In the genomic region with DNA sequence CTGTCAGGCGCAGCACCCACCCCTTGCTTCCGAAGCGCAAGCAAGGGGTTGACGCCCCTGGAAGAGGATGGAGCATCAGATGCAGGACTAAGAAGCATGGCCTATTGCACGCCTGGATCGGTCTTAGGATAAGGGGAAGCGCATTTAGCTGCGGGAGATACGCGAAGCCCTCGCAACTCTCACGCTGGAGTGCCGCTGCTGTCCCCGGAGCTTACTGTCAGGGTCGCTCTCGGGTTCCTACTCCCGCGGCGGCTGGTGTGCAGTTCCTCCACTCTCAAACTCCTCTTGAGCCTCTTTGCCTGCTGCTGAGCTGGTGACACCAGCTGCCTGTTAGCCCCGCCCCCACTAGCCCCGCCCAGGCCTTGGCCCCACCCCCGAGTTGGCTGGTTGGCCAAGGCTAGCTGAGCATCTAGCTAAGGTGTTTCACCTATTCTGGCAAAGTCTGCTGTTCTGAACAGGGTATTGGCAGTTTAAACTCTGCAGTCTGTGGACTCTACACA, we compare ENCODE assay signal across 8 mouse cellular contexts. TPM values are rescaled to one million over a fixed set of nuclear protein-coding genes. Genes with fewer than 3 reads are reported as not detected.
A peak's percentile ranks its signal among the peaks of the same experiment; 100 is the strongest.
DNase-seq lines count a peak whose midpoint lies in the region; ATAC-seq and TF ChIP-seq lines count a peak whose summit lies in the region.

No protein-coding gene starts in this region.

- no peak overlapping the region for H3K27ac ChIP-seq in ES-Bruce4 (ENCODE audit: insufficient read depth, low read length)
- no peak overlapping the region for H3K27ac ChIP-seq in forebrain, embryonic 12.5 days
- H3K27ac ChIP-seq in heart, postnatal 0 days (ENCODE audit: low read depth), result peak overlapping the region; percentile 85
- 0 out of 2 replicates have a peak overlapping the region, but pooled peaks have one; percentile 48 for H3K27ac ChIP-seq in liver, embryonic 15.5 days (replicated peaks)
- no peak overlapping the region for H3K27ac ChIP-seq in neural tube, embryonic 12.5 days
- H3K27ac ChIP-seq in stomach, postnatal 0 days (replicated peaks), result peak overlapping the region; percentile 82

- H3K4me1 ChIP-seq in ES-Bruce4 (ENCODE audit: control insufficient read depth, insufficient read depth, low read length), result peaks cover 2% of the 10 kb centered on the region
- peaks cover 9% of the 10 kb centered on the region; the same call in 1 of the 2 replicates for H3K4me1 ChIP-seq in forebrain, embryonic 12.5 days
- H3K4me1 ChIP-seq in heart, postnatal 0 days (ENCODE audit: control insufficient read depth, insufficient read depth), result peaks cover 15% of the 10 kb centered on the region
- H3K4me1 ChIP-seq in liver, embryonic 15.5 days (replicated peaks), result peaks cover 26% of the 10 kb centered on the region
- peaks cover 5% of the 10 kb centered on the region; the same call in 1 of the 2 replicates for H3K4me1 ChIP-seq in neural tube, embryonic 12.5 days
- peaks cover 13% of the 10 kb centered on the region for H3K4me1 ChIP-seq in stomach, postnatal 0 days (replicated peaks; ENCODE audit: control insufficient read depth, insufficient read depth)

- H3K9ac ChIP-seq in ES-Bruce4 (ENCODE audit: low read depth, poor library complexity, severe bottlenecking), result peak overlapping the region; percentile 25
- H3K9ac ChIP-seq in forebrain, embryonic 12.5 days, result peak overlapping the region; percentile 60
- H3K9ac ChIP-seq in heart, postnatal 0 days (replicated peaks; ENCODE audit: low read depth, low read length), result peak overlapping the region; percentile 62
- H3K9ac ChIP-seq in liver, embryonic 15.5 days, result peak overlapping the region; percentile 4; the same call in 1 of the 2 replicates
- H3K9ac ChIP-seq in neural tube, embryonic 12.5 days, result peak overlapping the region; percentile 42; the same call in 1 of the 2 replicates
- peak overlapping the region; percentile 64 for H3K9ac ChIP-seq in stomach, postnatal 0 days (ENCODE audit: low read length)

- H3K9me3 ChIP-seq in ES-Bruce4 (replicated peaks; ENCODE audit: control insufficient read depth, insufficient read depth, low read length, poor library complexity, severe bottlenecking), result no peaks in the 10 kb centered on the region
- no peaks in the 10 kb centered on the region for H3K9me3 ChIP-seq in forebrain, embryonic 12.5 days
- H3K9me3 ChIP-seq in heart, postnatal 0 days (replicated peaks; ENCODE audit: control insufficient read depth, low read length), result no peaks in the 10 kb centered on the region
- H3K9me3 ChIP-seq in liver, embryonic 15.5 days (replicated peaks), result no peaks in the 10 kb centered on the region
- no peaks in the 10 kb centered on the region for H3K9me3 ChIP-seq in neural tube, embryonic 12.5 days
- no peaks in the 10 kb centered on the region for H3K9me3 ChIP-seq in stomach, postnatal 0 days (ENCODE audit: control insufficient read depth, low read length)

- TF ChIP-seq POLR2A in ES-Bruce4 (IDR thresholded peaks at IDR 0.05; ENCODE audit: insufficient read depth, low read length), result no peak

- peak; percentile 69 for ATAC-seq in cerebellum, adult (ENCODE audit: insufficient number of reproducible peaks, low FRiP score, low TSS enrichment)
- ATAC-seq in forebrain, embryonic 12.5 days (ENCODE audit: low FRiP score), result peak; percentile 86
- ATAC-seq in heart, postnatal 0 days (ENCODE audit: insufficient read depth, low read depth), result peak; percentile 69
- ATAC-seq in liver, embryonic 15.5 days (ENCODE audit: insufficient read depth), result peak; percentile 52; the same call in 1 of the 2 replicates
- peak; percentile 84 for ATAC-seq in neural tube, embryonic 12.5 days (ENCODE audit: low FRiP score, low read depth)
- ATAC-seq in stomach, postnatal 0 days (ENCODE audit: low FRiP score, low TSS enrichment), result peak; percentile 84

- peak overlapping the region; percentile 62 for H3K4me3 ChIP-seq in ES-Bruce4 (ENCODE audit: low read depth, low read length)
- H3K4me3 ChIP-seq in forebrain, embryonic 12.5 days (replicated peaks), result peak overlapping the region; percentile 50
- H3K4me3 ChIP-seq in heart, postnatal 0 days (ENCODE audit: low read depth, low read length), result peak overlapping the region; percentile 49
- peak overlapping the region; percentile 43 for H3K4me3 ChIP-seq in liver, embryonic 15.5 days (replicated peaks)
- peak overlapping the region; percentile 47 for H3K4me3 ChIP-seq in neural tube, embryonic 12.5 days
- H3K4me3 ChIP-seq in stomach, postnatal 0 days (ENCODE audit: low read depth, low read length), result peak overlapping the region; percentile 45

- H3K36me3 ChIP-seq in ES-Bruce4 (ENCODE audit: control insufficient read depth, insufficient read depth, low read length, poor library complexity, severe bottlenecking), result no peaks in the 10 kb centered on the region
- H3K36me3 ChIP-seq in forebrain, embryonic 12.5 days (replicated peaks), result no peaks in the 10 kb centered on the region
- no peaks in the 10 kb centered on the region for H3K36me3 ChIP-seq in heart, postnatal 0 days (replicated peaks; ENCODE audit: control insufficient read depth, insufficient read depth, low read length)
- H3K36me3 ChIP-seq in liver, embryonic 15.5 days (replicated peaks), result no peaks in the 10 kb centered on the region
- no peaks in the 10 kb centered on the region for H3K36me3 ChIP-seq in neural tube, embryonic 12.5 days
- H3K36me3 ChIP-seq in stomach, postnatal 0 days (ENCODE audit: control insufficient read depth, insufficient read depth, low read length), result no peaks in the 10 kb centered on the region

- TF ChIP-seq CTCF in ES-Bruce4 (IDR thresholded peaks at IDR 0.05; ENCODE audit: low read depth, low read length), result no peak
- TF ChIP-seq CTCF in heart, postnatal 0 days (IDR thresholded peaks at IDR 0.05; ENCODE audit: low read depth), result no peak
- no peak for TF ChIP-seq CTCF in stomach, postnatal 0 days (IDR thresholded peaks at IDR 0.05; ENCODE audit: low read depth)

- H3K27me3 ChIP-seq in ES-Bruce4 (ENCODE audit: control insufficient read depth, insufficient read depth, low read length, poor library complexity, severe bottlenecking), result no peaks in the 10 kb centered on the region
- peaks cover 29% of the 10 kb centered on the region for H3K27me3 ChIP-seq in forebrain, embryonic 12.5 days
- no peaks in the 10 kb centered on the region for H3K27me3 ChIP-seq in heart, postnatal 0 days (ENCODE audit: control insufficient read depth, insufficient read depth, low read length)
- H3K27me3 ChIP-seq in liver, embryonic 15.5 days, result peaks cover 62% of the 10 kb centered on the region
- H3K27me3 ChIP-seq in neural tube, embryonic 12.5 days (replicated peaks), result peaks cover 3% of the 10 kb centered on the region; the same call in 1 of the 2 replicates
- H3K27me3 ChIP-seq in stomach, postnatal 0 days (ENCODE audit: control insufficient read depth, insufficient read depth, low read length), result no peaks in the 10 kb centered on the region

- H3K4me2 ChIP-seq in forebrain, embryonic 12.5 days, result peak overlapping the region; percentile 99
- H3K4me2 ChIP-seq in heart, postnatal 0 days (ENCODE audit: low read depth, low read length), result peak overlapping the region; percentile 98
- H3K4me2 ChIP-seq in liver, embryonic 15.5 days, result peak overlapping the region; percentile 69
- H3K4me2 ChIP-seq in neural tube, embryonic 12.5 days (replicated peaks), result peak overlapping the region; percentile 100
- peak overlapping the region; percentile 92 for H3K4me2 ChIP-seq in stomach, postnatal 0 days (replicated peaks; ENCODE audit: low read depth)

- WGBS in forebrain, embryonic 12.5 days, result 0% methylated on average over 22 of the region's 22 CpGs
- under 1% methylated on average over 22 of the region's 22 CpGs for WGBS in heart, postnatal 0 days
- 0% methylated on average over 20 of the region's 22 CpGs for WGBS in liver, embryonic 15.5 days (ENCODE audit: insufficient replicate concordance)
- 0% methylated on average over 22 of the region's 22 CpGs for WGBS in neural tube, embryonic 12.5 days
- WGBS in stomach, postnatal 0 days, result under 1% methylated on average over 22 of the region's 22 CpGs

- peak; percentile 80 for DNase-seq in heart, postnatal 0 days (ENCODE audit: low spot score)
- DNase-seq in kidney, postnatal 4 days, result peak; percentile 88 to 92
- peak; percentile 94 for DNase-seq in stomach, postnatal 0 days (ENCODE audit: low spot score)

- no peak for TF ChIP-seq EP300 in ES-Bruce4 (IDR thresholded peaks at IDR 0.05; ENCODE audit: insufficient read depth, low read depth, low read length)
- no peak for TF ChIP-seq EP300 in heart, postnatal 0 days (IDR thresholded peaks at IDR 0.05; ENCODE audit: low read depth)
- no peak for TF ChIP-seq EP300 in stomach, postnatal 0 days (optimal IDR thresholded peaks at IDR 0.05)

RNA-seq across cellular contexts. Expression of gene Ephx1, which starts 3.4 kb away (rescaled TPM):
- polyA plus RNA-seq in ES-Bruce4 (2011; ENCODE audit: insufficient read depth, insufficient read length, low read depth, missing spikeins), result 15.1 and 16.9 TPM in 2 replicates
- 0.95 and 1.3 TPM in 2 replicates for polyA plus RNA-seq in forebrain, embryonic 12.5 days (2016; fragmentation: Nextera tagmentation; extraction: Ambion mirVana)
- 6.9 and 13.4 TPM in 2 replicates for total RNA-seq in heart, postnatal 0 days (2014; rRNA removed; ENCODE audit: low replicate concordance)
- polyA plus RNA-seq in heart, postnatal 0 days (2015; fragmentation: Nextera tagmentation; extraction: Ambion mirVana), result 10.2 and 10.6 TPM in 2 replicates
- 7.5 and 8.2 TPM in 2 replicates for polyA plus RNA-seq in liver, embryonic 15.5 days (2015; fragmentation: Nextera tagmentation; extraction: Ambion mirVana)
- 2.8 and 3.0 TPM in 2 replicates for polyA plus RNA-seq in neural tube, embryonic 12.5 days (2016; fragmentation: Nextera tagmentation; extraction: Ambion mirVana)
- 30.0 and 32.2 TPM in 2 replicates for polyA plus RNA-seq in stomach, postnatal 0 days (2015; fragmentation: Nextera tagmentation; extraction: Ambion mirVana)

RNA-seq across cellular contexts. Expression of gene 9130409I23Rik, which starts 33.8 kb away (rescaled TPM):
- polyA plus RNA-seq in ES-Bruce4 (2011; ENCODE audit: insufficient read depth, insufficient read length, low read depth, missing spikeins), result not detected in 2 replicates
- polyA plus RNA-seq in forebrain, embryonic 12.5 days (2016; fragmentation: Nextera tagmentation; extraction: Ambion mirVana), result not detected in 2 replicates
- not detected in 2 replicates for total RNA-seq in heart, postnatal 0 days (2014; rRNA removed; ENCODE audit: low replicate concordance)
- not detected in 2 replicates for polyA plus RNA-seq in heart, postnatal 0 days (2015; fragmentation: Nextera tagmentation; extraction: Ambion mirVana)
- polyA plus RNA-seq in liver, embryonic 15.5 days (2015; fragmentation: Nextera tagmentation; extraction: Ambion mirVana), result 0.10 TPM in 1 of 2 replicates, not detected in the other
- not detected in 2 replicates for polyA plus RNA-seq in neural tube, embryonic 12.5 days (2016; fragmentation: Nextera tagmentation; extraction: Ambion mirVana)
- polyA plus RNA-seq in stomach, postnatal 0 days (2015; fragmentation: Nextera tagmentation; extraction: Ambion mirVana), result 0.28 and 0.72 TPM in 2 replicates

Comparison
In these comparisons a context has a peak if more than half of its experiments do, and no peak if none do; other contexts are left out.
1. H3K27ac ChIP-seq: peak in heart, postnatal 0 days (single experiment), liver, embryonic 15.5 days (single experiment) and stomach, postnatal 0 days (single experiment); none in ES-Bruce4 (single experiment), forebrain, embryonic 12.5 days (single experiment) and neural tube, embryonic 12.5 days (single experiment).
2. H3K9ac ChIP-seq: peak in every context shown above with its lines; median percentile 64 in stomach, postnatal 0 days; 62 in heart, postnatal 0 days; 60 in forebrain, embryonic 12.5 days; 42 in neural tube, embryonic 12.5 days; 25 in ES-Bruce4; 4 in liver, embryonic 15.5 days.
3. Peak in every context shown above with its lines, with median percentiles within 50 percentile points of each other: H3K4me3 ChIP-seq, ATAC-seq, H3K4me2 ChIP-seq and DNase-seq.